Mouse (Mus musculus) retina, adult 2 months (tissue): ENCODE results near the gene Tacc2.
"Not testable (repeated sequence)": the region's sequence is repeated elsewhere in the genome, so short reads cannot be mapped to it uniquely, and the experiment has no call there.

Experiments
- DNase-seq: peaks from one replicate; pipeline ENCODE4 v3.0.0-alpha.2; 2012; ENCODE audit warnings: low read depth, low spot score

Gene Tacc2

DNA sequence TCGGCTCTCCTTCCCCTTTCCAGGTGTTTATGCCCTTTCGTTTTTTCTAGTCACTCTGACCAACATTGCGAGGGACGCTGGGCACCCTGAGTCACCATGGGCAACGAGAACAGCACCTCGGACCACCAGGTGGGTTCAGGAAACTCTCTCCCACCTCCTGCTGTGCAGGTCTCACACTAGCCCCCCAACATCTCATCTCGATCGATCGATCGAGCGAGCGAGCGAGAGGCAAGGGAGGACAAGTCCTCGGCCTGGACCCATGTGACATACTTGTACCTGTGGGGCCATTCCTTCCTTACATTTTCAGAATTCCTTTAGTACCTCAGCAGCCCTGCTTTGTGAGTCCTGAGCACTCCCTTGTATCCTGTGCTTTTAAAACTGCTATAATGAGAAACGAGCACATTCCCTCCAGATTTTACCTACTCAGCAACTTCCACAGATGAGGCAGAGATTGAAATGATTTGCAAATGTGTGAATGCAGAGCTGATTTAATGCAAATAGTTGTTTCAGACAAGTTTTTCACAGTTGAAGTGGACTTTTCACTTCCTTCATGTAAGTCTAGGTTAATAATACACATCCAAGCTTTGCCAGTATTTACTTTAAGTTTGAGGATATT, at the start of gene Tacc2:
TSS of gene Tacc2 (plus strand) at position 51 of the 616 bp plus-strand sequence.
- no peak for DNase-seq

DNA sequence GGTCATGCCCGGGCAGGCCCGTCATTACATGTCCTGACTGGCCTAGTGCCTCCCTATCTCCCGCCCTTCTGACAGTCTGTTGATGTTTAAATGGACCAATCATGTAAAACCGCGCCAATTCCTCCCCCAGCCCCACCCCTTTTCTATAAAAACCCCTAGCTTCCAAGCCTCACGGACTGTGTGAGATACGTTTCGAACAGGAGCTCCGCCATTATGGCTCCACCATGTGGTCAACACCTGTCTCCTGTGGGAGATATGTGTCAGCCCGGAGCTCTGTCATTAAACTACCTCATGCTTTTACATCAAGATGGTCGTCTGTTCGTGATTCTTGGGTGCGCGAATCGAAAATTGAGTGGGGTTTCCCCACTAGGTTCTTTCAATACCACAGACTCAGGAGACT, 46.1 kb upstream of the Tacc2 start:
- not testable (repeated sequence) for DNase-seq

DNA sequence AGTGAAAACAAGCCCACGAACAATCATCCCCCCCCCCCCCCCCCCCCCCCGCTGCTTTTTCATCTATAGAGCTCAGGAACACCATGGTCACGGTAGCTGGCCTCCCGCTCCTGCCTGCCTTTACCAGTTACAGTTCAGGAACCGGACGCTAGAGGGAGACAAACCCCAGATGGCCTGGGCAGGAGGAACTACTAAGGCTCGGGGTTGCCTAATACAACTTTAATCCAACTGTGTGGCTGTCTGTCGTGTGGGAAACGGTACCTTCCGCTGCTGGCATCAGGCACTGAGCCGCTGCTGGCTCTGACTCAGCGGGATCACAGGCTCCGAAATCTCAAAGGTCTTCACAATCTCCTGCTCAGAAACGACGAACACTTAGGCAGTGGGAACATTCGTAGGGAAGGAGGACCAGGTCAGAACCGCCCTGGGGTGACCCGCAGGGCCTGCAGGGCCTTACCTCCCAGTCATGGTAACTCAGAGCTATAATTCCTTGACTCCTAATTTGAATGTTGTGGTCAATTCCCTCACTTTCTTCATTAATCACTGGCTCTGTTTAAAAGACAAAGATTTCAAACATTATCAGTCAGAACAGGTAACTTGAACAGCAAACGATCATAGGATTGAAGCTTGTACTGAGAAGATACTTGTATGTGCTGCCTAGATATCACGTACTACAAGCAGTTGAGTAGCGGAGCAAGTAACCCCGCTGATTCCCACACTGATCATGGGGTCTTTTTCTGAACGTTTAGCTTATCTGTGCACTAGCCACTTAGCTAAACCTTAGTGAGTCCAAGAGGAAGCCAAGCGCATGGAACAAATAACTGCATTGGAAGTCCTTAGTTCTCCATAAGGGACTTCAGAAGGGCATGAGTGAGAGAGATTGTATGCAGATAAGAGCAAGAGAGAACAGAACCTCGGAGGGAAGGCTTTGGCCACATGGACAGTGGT, 43.6 kb upstream of the Tacc2 start:
- DNase-seq = peak; percentile 78

DNA sequence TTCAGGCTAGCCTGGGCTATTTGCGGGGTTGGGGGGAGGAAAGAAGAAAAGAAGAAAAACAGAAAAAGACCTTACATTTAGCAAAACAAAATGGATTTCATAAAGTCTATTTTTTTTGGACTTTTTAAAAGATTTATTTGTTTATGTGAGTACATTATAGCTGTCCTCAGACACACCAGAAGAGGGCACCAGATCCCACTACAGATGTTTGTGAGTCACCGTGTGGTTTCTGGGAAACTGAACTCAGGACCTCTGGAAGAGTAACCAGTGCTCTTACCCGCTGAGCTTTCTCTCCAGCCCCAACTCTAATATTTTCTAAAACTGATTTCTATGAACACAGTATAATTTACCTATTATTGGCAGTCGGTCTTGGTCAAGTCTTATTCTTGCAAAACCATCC, 42.1 kb upstream of the Tacc2 start:
- no peak for DNase-seq

DNA sequence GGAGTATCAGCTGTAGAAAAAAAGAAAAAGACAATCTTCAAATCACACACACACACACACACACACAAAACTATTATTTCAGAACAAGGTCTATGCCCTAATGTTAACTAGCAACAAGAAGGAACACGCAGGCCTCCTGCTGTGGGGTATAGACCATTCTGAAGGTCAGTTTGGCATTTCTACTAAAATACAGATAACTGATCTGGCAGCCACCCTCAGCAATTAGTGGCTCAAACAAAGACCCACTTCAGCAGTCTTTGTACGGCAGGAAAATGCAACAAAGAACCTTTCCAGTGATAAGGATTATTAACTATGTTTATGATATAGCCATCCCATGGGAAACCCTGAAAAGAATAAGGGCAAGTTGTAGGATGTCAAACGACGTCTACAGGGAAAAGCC, 40.2 kb upstream of the Tacc2 start:
- DNase-seq = no peak

DNA sequence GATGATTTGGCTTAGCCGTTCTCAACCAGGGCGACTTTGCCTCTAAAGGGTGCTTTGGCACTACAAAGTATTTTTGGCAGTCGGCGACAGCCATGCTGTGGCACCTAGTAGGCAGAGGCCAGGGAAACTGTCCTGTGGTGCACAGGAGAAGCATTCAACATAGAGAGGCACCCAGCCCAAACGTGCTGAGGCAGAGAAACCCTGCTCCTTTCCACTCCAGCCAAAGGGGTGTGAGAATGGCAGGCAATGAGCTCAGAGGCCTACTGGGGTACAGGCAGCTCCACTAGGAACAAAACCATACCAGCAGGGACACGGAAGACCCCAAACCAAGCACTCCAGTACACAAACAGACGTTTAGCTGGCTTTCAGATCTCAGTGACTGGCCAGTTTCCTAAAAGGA, 37.1 kb upstream of the Tacc2 start:
- DNase-seq = no peak

DNA sequence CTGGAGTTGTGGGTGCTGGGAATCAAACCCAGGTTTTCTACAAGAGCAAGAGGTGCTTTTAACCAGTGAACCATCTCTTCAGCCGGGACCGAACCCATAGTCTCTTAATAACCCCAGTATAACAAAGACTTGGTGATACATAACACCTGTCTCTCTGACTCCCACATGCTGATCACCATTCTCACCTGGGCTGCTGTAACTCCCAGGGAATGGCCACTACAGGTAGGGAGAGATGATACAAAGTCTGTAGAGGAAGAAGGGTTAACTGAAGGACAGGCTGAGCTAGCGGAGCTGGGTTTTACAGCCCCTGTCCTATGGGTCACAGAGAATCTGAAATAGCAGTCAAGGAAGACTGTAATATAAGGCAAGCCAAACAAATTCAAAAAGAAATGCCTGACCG, 34.1 kb upstream of the Tacc2 start:
- DNase-seq = no peak

DNA sequence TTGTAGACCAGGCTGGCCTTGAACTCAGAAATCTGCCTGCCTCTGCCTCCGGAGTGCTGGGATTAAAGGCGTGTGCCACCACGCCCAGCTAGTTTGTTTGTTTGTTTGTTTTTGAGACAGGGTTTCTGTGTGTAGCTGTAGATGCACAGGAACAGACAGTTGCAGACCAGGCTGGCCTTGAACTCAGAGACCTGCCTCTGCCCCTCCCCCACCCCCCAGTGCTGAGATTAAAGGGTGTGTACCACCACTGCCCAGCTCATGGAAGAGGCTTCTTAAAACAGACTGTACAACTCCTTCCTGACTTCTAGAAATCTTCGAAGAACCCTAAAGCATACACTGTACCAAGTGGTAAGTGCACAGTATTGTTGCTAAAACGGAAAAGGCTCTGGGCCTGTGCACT, 31.8 kb upstream of the Tacc2 start:
- DNase-seq = no peak

DNA sequence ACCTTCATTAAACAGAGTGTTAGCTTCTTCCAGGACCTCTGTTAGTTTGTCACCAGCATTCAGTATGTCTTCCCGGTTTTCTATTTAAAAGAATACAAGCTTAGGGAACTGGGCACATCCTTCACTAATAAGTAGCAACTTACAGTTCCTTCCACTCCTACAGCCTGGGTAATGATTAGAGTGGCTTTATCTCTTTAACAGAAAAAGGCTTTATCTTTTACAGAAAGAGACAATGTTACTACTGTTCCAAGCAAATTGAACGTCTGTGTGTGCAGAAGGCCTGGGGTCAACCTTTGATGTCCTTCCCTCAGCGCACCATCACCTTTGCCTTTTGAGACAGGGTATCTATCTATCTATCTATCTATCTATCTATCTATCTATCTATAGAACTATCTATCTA, 31.3 kb upstream of the Tacc2 start:
- DNase-seq = no peak

DNA sequence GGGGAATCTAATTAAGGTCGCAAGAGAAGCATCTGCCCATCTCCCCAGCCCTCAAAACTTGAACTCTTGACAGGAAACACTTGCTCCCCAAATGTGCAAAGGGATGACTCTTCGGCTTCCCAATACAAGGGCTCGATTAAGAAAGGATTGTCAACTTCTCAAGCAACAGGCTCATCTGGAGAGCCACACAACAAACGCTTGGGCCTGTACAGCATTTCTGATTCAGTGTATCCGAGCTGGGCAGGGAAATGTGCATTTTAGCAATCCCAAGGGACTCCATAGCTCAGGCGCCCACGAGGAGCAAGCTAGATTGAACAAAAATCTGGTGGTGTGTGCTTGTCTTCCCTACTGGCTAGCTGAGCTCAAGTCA, 30.8 kb upstream of the Tacc2 start:
- no peak for DNase-seq

DNA sequence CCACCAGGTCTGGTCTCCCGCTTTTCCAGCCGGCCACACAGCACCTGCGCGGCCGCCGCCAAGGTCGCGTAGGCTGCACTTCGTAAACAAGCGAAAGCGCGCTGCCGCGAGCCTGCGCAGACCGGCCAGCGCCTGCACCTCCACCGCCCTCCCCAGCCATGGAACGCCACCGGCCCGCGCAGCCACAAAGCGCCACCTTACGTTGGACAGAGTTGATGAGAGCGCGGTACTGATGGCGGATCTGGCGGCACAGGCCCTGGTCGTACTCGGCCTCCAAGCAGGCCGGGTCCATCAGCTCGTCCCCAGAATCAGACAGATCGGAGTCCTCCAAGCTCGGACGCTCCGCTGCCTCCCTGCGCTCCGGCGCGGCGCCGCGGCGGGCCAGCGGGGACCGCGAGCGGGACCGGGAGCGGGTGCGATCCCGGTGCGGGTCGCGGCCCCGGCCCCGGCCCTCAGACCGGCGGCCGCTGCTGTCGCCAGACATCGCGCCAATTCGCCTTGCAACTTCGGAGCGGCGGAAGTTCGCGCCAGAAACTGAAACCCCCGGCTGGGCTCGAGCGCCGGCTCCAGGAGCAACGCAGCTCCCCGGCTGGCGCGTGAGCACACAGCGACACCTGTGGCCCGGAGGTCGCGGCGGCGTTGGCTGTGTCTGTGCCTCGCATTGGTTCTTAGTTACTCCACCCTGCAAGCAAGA, 30.3 kb upstream of the Tacc2 start:
- peak; percentile 76 for DNase-seq

DNA sequence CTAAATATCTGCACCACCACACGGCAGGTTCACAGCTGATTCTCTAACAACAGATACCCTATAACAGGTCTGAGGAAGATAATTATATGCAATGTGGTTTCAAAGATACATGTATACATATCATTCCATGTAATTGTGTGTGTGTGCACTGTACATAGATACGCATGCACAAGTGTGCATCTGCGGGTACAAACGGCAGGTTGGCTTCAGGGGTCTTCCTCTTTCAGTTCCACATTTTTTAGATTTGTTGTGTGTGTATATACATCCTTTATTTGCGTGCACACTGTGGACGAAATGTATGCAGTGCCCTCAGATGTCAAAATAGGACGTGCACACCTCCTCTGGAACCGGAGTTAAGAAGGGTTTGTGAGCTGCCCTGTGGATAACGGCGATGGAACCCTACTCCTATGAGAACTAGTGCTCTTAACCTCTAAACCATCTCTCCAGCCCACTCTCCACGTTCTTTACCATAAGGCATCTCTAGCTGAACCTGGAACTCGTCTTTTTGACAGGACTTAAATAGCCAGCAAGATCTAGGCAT, 29.5 kb upstream of the Tacc2 start:
- no peak for DNase-seq

DNA sequence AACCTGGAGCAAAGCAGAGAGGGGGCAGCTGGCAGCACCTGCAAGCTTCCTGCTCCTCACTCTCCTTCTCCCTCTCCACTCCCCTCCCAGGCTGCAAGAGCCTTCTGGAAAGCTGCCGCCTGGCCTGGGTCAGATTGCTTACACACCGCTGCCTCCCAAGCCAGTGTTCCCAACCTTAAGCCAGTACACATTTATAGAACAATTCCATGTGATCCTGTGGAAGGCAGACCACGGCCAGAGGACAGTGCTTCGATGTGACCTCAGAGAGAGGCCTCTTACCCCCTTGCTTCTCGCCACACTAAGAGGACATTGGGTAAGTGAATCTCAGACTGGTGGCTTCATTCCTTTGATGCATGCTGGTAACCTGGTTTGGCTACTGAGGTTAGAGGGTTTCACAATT, 24.5 kb upstream of the Tacc2 start:
- DNase-seq = no peak

DNA sequence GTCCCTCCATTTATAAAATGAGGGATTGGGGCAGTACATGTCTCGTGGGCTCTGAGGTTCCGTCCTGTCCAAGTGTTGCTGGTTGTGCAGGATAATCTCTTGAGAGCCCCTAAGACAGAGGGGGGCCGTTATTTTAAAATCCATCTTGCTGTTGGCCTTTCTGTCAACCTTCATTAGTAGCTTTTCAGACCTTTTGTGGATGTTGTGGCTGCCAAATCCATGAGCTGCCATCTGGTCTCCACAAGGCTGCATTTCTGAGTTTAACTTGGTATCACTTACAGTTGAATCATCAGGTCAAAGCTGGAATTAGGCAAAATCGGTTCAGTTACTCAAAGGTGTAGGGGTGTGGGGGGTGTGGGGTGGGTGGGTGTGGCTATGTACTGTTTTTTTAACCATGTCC, 23.9 kb upstream of the Tacc2 start:
- no peak for DNase-seq

DNA sequence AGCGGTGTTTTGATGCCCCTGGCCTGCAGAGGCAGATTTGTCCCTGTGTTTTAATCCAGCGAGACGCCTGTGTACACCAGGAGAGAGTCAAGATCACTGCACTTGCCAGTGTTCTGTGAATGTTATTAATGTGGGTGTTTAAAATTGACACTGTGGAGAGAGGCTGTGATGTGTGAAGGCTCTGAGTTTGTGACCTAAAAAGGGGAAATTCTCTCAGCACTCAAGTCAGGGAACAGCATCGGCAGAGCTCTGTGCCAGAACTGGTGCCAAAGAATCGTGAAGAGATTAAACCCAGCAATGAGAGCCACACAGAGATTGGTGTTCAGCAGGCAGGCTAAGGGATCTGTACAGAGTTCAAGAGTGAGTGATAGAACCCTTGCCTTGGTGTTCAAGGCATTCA, 21.6 kb upstream of the Tacc2 start:
- no peak for DNase-seq

DNA sequence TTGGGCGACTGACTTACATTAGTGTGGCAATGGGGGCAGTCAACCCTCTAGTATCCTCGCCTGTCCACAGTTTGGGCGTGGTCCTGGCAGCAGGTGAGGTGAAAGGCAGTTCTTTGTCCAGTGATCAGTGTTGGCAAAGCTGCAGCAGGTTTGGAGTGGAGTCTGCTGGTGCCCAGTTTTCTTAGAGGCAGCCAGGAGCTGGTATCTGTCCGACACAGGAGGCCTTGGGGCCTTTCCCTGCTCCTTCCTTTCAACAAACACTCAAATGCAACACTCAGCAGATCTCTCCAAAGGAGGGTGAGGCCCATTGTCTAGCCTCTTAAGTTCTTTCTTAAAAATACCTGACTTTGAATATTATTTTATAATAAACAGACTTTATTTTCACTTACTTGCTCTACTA, 18.6 kb upstream of the Tacc2 start:
- no peak for DNase-seq

DNA sequence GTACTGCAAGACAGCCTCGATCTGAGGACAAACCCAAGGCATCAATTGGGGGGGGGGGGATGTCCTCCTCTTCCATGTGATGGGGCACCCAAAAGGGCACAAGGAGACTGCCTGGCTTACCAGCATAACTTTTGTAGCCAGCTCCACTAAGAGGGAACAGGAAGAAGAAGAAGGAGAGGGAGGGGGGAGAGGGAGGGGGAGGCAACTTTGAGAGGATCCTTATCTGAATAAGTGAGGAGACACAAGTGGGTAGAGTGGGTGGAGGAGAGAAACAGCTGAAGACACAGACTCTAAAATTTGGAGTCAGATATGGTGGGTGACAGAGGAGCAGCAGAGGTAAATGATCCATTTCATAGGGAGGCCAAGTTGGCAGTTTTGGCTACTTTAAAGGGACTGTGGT, 16.3 kb upstream of the Tacc2 start:
- DNase-seq = no peak

DNA sequence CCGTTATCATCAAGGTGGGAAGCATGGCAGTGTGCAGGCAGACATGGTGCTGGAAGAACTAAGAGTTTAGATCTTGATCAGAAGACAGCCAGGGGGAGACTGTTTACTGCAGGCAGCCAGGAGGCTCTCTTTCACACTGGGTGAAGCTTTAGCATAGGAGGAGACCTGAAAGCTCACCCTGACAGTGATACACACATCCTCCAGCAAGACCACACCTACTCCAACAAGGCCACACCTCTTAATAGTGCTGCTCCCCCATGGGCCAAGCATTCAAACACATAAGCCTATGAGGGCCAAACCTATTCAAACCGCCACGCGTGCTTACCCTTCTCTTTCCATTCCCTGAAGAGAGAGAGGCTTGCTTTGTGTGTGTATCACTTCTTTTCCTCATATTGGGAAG, 14.0 kb upstream of the Tacc2 start:
- DNase-seq = no peak

DNA sequence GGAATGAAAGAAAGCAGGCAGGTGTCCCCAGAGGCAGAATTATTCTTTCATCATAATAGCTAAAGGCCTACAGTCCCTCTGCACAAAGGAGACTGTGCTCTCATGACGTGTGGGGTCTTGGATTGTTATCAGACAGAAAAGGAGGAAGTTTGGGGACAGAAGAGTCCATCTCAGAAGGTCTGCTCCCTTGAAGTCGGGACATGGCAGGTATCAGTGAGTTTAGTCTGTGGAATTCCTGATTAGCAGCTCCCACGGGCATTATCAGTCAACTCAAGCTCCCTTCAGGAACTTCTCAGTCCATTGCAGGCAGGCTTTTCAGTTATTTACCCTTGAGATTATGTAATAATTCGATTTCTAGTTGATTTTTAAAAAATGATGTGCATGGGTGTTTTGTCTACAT, 13.4 kb upstream of the Tacc2 start:
- DNase-seq = no peak

DNA sequence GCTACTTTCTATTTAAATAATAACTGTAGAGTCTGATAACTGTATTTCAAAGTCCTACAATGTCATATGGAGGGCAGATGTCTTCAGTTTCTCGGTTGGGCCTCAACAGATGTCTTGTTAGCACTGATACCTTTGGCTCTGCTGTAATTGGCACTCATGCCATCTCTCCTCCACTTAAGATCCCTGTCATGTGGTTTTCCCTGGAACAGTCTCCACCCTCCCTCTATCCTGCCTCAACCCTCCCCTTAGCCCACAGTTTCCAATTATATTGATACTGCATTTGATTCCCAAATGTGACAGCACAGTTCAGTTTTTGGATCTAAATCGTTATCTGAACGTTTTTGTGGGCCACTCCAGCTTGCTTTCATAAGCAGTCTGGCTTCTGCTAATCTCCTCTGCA, 12.6 kb upstream of the Tacc2 start:
- no peak for DNase-seq

DNA sequence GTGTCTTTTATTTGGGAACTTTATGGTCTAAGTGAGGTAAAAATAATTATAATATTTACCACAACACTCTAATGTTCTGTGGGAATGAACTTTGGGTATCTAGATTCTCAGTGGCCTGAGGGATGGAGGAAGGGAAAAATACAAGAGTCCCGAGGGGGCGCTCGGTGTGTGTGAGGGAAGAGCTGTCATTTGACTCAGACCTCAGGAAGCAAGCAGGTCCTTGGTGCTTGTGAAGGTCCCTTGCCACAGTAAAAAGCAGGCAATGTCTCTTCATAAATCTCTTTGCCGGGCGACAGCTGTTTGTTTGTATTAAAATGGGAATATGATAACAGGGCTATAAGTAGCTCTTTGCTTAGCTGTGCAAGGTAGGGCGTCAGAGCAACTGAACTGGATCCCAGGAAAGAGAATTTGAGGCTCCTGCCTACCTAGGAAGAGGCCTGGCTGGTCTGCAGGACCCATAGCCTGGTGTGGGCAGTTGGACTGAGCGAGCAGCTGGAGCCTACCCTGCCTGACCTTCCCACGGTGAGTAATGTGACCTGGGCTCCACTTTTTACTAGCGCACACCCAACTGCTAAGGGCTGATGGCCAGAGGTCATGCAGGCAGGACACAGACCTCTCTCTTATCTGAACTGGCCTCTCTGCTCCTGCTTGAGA, 8.3 kb upstream of the Tacc2 start:
- DNase-seq = no peak

DNA sequence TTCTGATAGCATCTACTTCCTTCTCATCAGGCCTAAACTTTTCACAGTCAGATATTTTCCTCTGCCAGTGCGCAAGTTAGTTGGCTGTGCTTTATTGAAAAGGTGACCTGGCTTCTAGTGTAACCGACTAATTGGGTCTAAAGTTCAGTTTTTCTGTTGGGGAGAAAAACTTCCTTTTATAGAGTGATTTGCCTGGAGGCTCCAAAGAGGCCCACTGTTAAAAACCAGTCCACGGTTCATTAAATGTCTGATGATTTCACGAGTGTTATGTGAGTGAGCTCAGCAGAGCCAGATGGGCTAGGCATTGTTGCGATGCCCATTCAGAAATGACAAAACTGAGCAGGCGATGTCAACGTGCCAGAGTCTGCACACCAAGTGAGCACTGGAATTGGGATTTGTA, 6.8 kb upstream of the Tacc2 start:
- no peak for DNase-seq
